Mouse (Mus musculus): ENCODE results near the gene Gnai3.
A peak's percentile ranks its signal among the peaks of the same experiment; 100 is the strongest.

GRCm38 (mm10) chr3:108164807-108165206 lies 18.9 kb upstream of the Gnai3 start:
- TF ChIP-seq CTCF (IDR thresholded peaks at IDR 0.05; ENCODE audit: low read depth, low read length) = peak; percentile 88
- TF ChIP-seq POLR2A (IDR thresholded peaks at IDR 0.05; ENCODE audit: extremely low read depth, insufficient read depth, low read length) = no peak
